Mouse (Mus musculus) neural tube, embryonic 13.5 days (tissue): ENCODE data around the gene Olfr1366. TPM values are rescaled to one million over a fixed set of nuclear protein-coding genes. Genes with fewer than 3 reads are reported as not detected.

Source experiments
- ATAC-seq: fragments of 200-750 bp; cut with Nextera tagmentation; 2 replicates; pipeline ENCODE4 v1.8.0; 2017; ENCODE audit warnings: low read depth, mild to moderate bottlenecking, moderate TSS enrichment, moderate library complexity
- H3K27ac ChIP-seq: fragments of 300-500 bp; sonication (generic); replicated peaks from 2 replicates; pipeline ENCODE4 v1.5.1; 2015; ENCODE audit warnings: moderate library complexity, mild to moderate bottlenecking, inconsistent platforms
- H3K27me3 ChIP-seq: fragments of 300-500 bp; sonication (generic); 2 replicates; pipeline ENCODE4 v1.6.1; 2015; ENCODE audit warnings: mild to moderate bottlenecking, inconsistent platforms
- H3K36me3 ChIP-seq: fragments of 300-500 bp; sonication (generic); 2 replicates; pipeline ENCODE4 v1.6.1; 2015; ENCODE audit warnings: mild to moderate bottlenecking, inconsistent platforms
- H3K4me1 ChIP-seq: fragments of 300-500 bp; sonication (generic); replicated peaks from 2 replicates; pipeline ENCODE4 v1.6.1; 2015; ENCODE audit warnings: inconsistent platforms
- H3K4me2 ChIP-seq: fragments of 300-500 bp; sonication (generic); 2 replicates; pipeline ENCODE4 v1.6.1; 2015; ENCODE audit warnings: inconsistent platforms, mild to moderate bottlenecking, moderate library complexity
- H3K4me3 ChIP-seq: fragments of 300-500 bp; sonication (generic); 2 replicates; pipeline ENCODE4 v1.5.1; 2015; ENCODE audit warnings: mild to moderate bottlenecking, inconsistent platforms
- H3K9ac ChIP-seq: fragments of 300-500 bp; sonication (generic); 2 replicates; pipeline ENCODE4 v1.6.1; 2015; ENCODE audit warnings: moderate library complexity, mild to moderate bottlenecking, inconsistent platforms
- H3K9me3 ChIP-seq: fragments of 300-500 bp; sonication (generic); 2 replicates; pipeline ENCODE4 v1.6.1; 2016; ENCODE audit warnings: inconsistent platforms
- WGBS: fragments of 180-500 bp; shearing (Covaris S2); methylation state at CpG from one replicate; pipeline ENCODE4 v1.1.7; 2015; 5-methylcytosine and 5-hydroxymethylcytosine counted together
- polyA plus RNA-seq: library from polyadenylated mRNA; unstranded; fragments of >200 nt; fragmentation: Nextera tagmentation; extraction: Ambion mirVana; gene quantifications from 2 replicates; pipeline ENCODE4 v1.2.1, GENCODE M21; 2015

The Olfr1366 gene
- polyA plus RNA-seq, 1 experiment from 2014 or later, result 0.13 TPM

DNA sequence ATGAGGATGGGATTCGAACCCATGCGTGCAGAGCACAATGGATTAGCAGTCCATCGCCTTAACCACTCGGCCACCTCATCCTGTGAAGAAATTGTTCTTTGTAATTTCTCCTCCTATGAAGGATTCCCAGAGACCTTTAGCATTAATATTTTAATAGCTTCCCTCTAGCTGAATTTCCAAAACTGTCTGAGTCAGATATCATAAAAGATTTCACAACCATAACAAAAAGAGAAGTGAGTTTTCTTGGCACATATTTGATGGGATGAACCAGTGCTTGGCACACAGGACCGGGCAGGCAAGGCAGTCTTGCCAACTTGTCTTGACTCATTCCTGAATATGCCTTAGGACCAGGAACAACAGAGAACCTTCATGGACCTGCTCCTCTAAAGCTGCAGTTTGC, 49.8 kb downstream of the Olfr1366 start:
- no peaks in the 10 kb centered on the region for H3K27me3 ChIP-seq
- H3K4me3 ChIP-seq, result no peak overlapping the region
- H3K9ac ChIP-seq, result no peak overlapping the region
- H3K36me3 ChIP-seq, result no peaks in the 10 kb centered on the region
- no peaks in the 10 kb centered on the region for H3K4me1 ChIP-seq
- no peak for ATAC-seq
- H3K27ac ChIP-seq, result no peak overlapping the region
- no peaks in the 10 kb centered on the region for H3K9me3 ChIP-seq
- no peak overlapping the region for H3K4me2 ChIP-seq
- 92% methylated on average over 5 of the region's 5 CpGs for WGBS

DNA sequence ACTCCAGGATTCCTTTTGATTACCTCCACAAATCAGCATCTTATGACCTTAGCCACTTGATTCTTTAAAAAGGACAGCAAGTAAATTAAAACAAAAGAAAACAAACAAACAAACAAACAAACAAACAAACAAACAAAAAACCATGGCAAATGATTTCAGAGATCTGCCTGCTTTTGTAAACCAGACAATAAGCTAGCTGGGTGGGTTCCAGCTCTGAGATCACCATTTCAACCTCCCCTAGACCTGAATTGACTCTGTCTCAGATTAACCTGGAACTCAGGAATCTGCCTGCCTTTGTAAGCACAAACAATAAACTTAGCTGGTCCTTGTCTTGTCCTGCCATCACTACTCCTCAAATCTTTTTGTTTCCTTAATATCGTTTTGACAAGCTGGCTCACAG, 55.7 kb downstream of the Olfr1366 start:
- peaks cover 43% of the 10 kb centered on the region for H3K36me3 ChIP-seq
- no peak overlapping the region for H3K9ac ChIP-seq
- WGBS, result 93% methylated on average over 1 of the region's 1 CpGs
- no peaks in the 10 kb centered on the region for H3K27me3 ChIP-seq
- no peaks in the 10 kb centered on the region for H3K4me1 ChIP-seq
- H3K9me3 ChIP-seq, result no peaks in the 10 kb centered on the region
- H3K4me2 ChIP-seq, result no peak overlapping the region
- H3K4me3 ChIP-seq, result no peak overlapping the region
- H3K27ac ChIP-seq, result no peak overlapping the region
- ATAC-seq, result no peak

Other genes starting within 250 kb of the Olfr1366 start
- gene Gpx6, start 230.7 kb downstream of the Olfr1366 start, polyA plus RNA-seq, result not detected in 2 replicates
- not detected in 2 replicates for gene Olfr1367, start 195.9 kb downstream of the Olfr1366 start, polyA plus RNA-seq
- 13.8 and 14.4 TPM in 2 replicates for gene Zscan12, start 180.0 kb downstream of the Olfr1366 start, polyA plus RNA-seq
- 72.1 and 84.0 TPM in 2 replicates for gene Zkscan3, start 140.1 kb downstream of the Olfr1366 start, polyA plus RNA-seq
- gene Pgbd1, start 101.8 kb downstream of the Olfr1366 start, polyA plus RNA-seq, result 3.4 and 3.9 TPM in 2 replicates
- gene Zscan26, start 89.1 kb downstream of the Olfr1366 start, polyA plus RNA-seq, result 23.5 and 27.9 TPM in 2 replicates
- 3.2 and 3.9 TPM in 2 replicates for gene Nkapl, start 74.3 kb downstream of the Olfr1366 start, polyA plus RNA-seq
- 8.9 and 9.0 TPM in 2 replicates for gene Zkscan4, start 63.9 kb downstream of the Olfr1366 start, polyA plus RNA-seq
- gene Gm10065, start 63.4 kb downstream of the Olfr1366 start, polyA plus RNA-seq, result not detected in 2 replicates
- gene AK157302, start 47.6 kb downstream of the Olfr1366 start, polyA plus RNA-seq, result 0.71 and 0.96 TPM in 2 replicates
- gene Gm11273, start 41.4 kb downstream of the Olfr1366 start, polyA plus RNA-seq, result 9.0 and 17.5 TPM in 2 replicates
- gene Zkscan8, start 11.7 kb downstream of the Olfr1366 start, polyA plus RNA-seq, result 5.2 and 5.6 TPM in 2 replicates
- not detected in 2 replicates for gene Olfr1535, start 17.1 kb upstream of the Olfr1366 start, polyA plus RNA-seq
- not detected in 2 replicates for gene Olfr1364, start 39.0 kb upstream of the Olfr1366 start, polyA plus RNA-seq
- gene Olfr1362, start 71.2 kb upstream of the Olfr1366 start, polyA plus RNA-seq, result not detected in 2 replicates
- 0.07 TPM in 1 of 2 replicates, not detected in the other for gene Olfr11, start 99.7 kb upstream of the Olfr1366 start, polyA plus RNA-seq
- gene Olfr1361, start 120.6 kb upstream of the Olfr1366 start, polyA plus RNA-seq, result not detected in 2 replicates
- not detected in 2 replicates for gene Olfr1360, start 134.6 kb upstream of the Olfr1366 start, polyA plus RNA-seq
- gene Olfr1359, start 155.3 kb upstream of the Olfr1366 start, polyA plus RNA-seq, result not detected in 2 replicates
- gene Hist1h2bl, start 173.3 kb upstream of the Olfr1366 start, polyA plus RNA-seq, result 1.4 and 1.5 TPM in 2 replicates
- 5.9 TPM in 1 of 2 replicates, not detected in the other for gene Hist1h2ai, start 173.6 kb upstream of the Olfr1366 start, polyA plus RNA-seq
- 2.7 and 3.3 TPM in 2 replicates for gene Hist1h3h, start 174.9 kb upstream of the Olfr1366 start, polyA plus RNA-seq
- 1.2 and 1.4 TPM in 2 replicates for gene Hist1h2bm, start 179.2 kb upstream of the Olfr1366 start, polyA plus RNA-seq
- 1.0 and 1.7 TPM in 2 replicates for gene Hist1h4j, start 192.3 kb upstream of the Olfr1366 start, polyA plus RNA-seq
- 0.84 and 3.9 TPM in 2 replicates for gene Hist1h4k, start 207.7 kb upstream of the Olfr1366 start, polyA plus RNA-seq
- gene Hist1h2ak, start 211.0 kb upstream of the Olfr1366 start, polyA plus RNA-seq, result 6.0 and 7.6 TPM in 2 replicates
- 0.73 and 1.1 TPM in 2 replicates for gene Hist1h2bn, start 211.3 kb upstream of the Olfr1366 start, polyA plus RNA-seq
- 3.2 and 5.8 TPM in 2 replicates for gene Hist1h1b, start 237.8 kb upstream of the Olfr1366 start, polyA plus RNA-seq
- gene Hist1h3i, start 240.6 kb upstream of the Olfr1366 start, polyA plus RNA-seq, result 32.1 and 33.9 TPM in 2 replicates
- gene Hist1h2an, start 244.4 kb upstream of the Olfr1366 start, polyA plus RNA-seq, result not detected in 2 replicates
- gene Hist1h2bp, start 244.7 kb upstream of the Olfr1366 start, polyA plus RNA-seq, result 0.52 and 1.4 TPM in 2 replicates